Mouse (Mus musculus) bone marrow macrophage, adult 2 months (primary cell): ENCODE measurements at regions not wholly inside any gene's neighbourhood (a gene's known extent, or its start where the extent isn't known, plus 50 kb on each side); places are given as distances from the start of the nearest gene placed in this dataset.

ENCODE experiments used
- H3K27ac ChIP-seq: 2 replicates; pipeline ENCODE4 v1.5.1; 2012; ENCODE audit warnings: low read depth, low read length; ENCODE audit not compliant: insufficient read depth
- H3K4me1 ChIP-seq: 2 replicates; pipeline ENCODE4 v1.6.1; 2012; ENCODE audit warnings: low read length; ENCODE audit not compliant: control insufficient read depth, insufficient read depth
- H3K4me3 ChIP-seq: 2 replicates; pipeline ENCODE4 v1.5.1; 2012; ENCODE audit warnings: mild to moderate bottlenecking, low read length, moderate library complexity; ENCODE audit not compliant: insufficient read depth
- CTCF ChIP-seq: IDR thresholded peaks from 2 replicates; pipeline ENCODE4 v1.5.1; 2012; ENCODE audit warnings: low read depth, mild to moderate bottlenecking, low read length, moderate library complexity
- POLR2A ChIP-seq: IDR thresholded peaks from 2 replicates; pipeline ENCODE4 v1.6.1; 2012; ENCODE audit warnings: mild to moderate bottlenecking, low read depth, low read length, borderline replicate concordance

DNA sequence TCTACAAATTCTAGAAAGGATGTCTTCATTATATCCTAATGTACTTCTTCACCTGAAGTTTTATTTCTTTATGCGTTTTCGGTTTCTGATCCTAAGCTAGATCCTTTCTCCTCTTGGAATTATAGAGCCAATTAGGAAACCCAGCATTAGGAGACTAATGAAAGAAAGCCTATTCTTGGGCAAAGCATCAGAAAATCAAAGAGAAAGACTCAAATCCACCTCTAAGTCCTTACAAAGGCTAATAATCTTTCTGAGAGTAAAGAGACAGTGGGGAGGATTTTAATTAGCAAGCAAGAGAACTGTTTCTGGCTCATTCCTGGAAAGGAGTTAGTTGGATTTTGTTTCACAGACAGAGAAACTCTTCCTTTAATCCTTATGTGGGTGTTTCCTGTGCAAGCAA lies 136.3 kb upstream of the Vegfc start:
- Histone ChIP-seq H3K4me3 (no peak overlapping the region), H3K4me1 (no peaks in the 10 kb centered on the region), H3K27ac (no peak overlapping the region)
- TF ChIP-seq POLR2A (no peak), CTCF (no peak)

DNA sequence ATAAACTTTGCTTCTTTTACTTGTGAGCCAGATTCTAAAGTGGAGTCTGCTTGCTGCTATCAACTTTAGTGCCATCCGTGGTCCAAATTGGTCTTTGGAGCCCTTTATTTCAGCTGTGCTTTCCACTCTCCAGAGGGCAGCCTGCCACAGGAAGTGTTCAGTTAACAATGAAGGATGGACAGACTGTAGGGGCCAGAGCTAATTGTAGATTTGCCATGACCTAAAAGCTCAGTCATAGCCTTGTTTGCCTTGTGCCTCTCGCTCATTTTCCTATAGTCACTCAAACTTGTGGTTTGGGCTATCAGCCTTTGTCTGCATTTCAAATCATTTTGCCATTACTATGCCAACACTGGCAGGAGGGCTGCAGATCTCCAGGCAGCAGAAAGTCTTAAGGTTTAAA lies 131.8 kb upstream of the Vegfc start:
- Histone ChIP-seq H3K4me3 (no peak overlapping the region), H3K4me1 (peaks cover 4% of the 10 kb centered on the region)
- TF ChIP-seq POLR2A = no peak
- TF ChIP-seq CTCF = no peak

DNA sequence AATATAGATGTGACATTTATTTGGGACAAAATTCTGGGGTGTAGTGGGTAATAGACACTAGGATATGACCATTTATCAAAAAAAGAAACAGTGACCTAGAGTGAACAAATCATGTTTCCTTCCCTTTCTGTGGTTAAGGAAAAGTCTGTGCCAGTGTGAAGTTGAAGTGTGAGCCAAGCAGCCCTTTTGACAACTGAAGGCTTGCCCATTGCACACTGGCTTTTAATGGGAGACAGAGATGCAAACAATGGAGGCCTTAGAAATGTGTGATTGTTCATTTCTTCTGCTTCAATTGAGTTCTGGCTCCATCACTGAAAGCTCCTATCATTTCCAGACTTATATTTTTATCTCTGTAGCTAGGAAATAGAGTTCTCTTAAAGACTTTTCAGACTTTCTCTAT lies 130.0 kb upstream of the Vegfc start:
- Histone ChIP-seq H3K4me1 (peaks cover 4% of the 10 kb centered on the region), H3K27ac (no peak overlapping the region), H3K4me3 (no peak overlapping the region)
- TF ChIP-seq POLR2A (no peak), CTCF (no peak)

More for the DNA sequence above, 131.8 kb upstream of the Vegfc start:
- H3K27ac ChIP-seq = no peak overlapping the region

DNA sequence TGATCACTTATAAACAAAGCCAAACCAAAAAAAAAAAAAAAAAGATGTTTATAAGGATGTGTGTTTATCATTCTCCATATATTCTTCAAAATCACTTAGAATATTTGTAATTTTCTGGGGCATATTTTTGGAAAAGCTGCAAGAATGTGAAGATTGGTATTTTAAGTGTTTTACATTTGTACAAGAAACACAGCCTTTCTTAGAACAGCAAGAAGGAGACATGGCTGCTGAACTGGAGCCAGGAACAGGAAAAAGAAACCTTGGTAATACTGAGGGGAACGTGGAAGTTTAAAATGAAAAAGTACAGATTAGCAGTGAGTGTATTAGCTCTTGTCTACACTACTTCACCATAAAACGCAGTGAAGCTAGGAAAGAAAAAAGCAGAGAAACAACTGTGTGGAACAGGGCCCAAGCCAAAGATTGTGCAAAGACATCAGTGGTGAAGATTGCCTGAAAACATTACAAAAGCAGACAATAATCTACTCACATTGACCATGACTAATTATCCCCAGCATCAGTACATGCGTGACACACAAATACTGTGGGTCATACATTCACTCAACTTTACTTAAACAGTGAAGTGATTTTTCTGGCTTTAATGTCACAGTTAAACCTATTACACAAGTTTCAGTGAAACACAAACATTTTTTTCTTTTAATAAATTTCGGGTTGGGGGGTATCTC lies 122.8 kb upstream of the Vegfc start:
- TF ChIP-seq POLR2A (no peak), CTCF (no peak)
- Histone ChIP-seq H3K27ac (no peak overlapping the region), H3K4me3 (no peak overlapping the region), H3K4me1 (no peaks in the 10 kb centered on the region)

DNA sequence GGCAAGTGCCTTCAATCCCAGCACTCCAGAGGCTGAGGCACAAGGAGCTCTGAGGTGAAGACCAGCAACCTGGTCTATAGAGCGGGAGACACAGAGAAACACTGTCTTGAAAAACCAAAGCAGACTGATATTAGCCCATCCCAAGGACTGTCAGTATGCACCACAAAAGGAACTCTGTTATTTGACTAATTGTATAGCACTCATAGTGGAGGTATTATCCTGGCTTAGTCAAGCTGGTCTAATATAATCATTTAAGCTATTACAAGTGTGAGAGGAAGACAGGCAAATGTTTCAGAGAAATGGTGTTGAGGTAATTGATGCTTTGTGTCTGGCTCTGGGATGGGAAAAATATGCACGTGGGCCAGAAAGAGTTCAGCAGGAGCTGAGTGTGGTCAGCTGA lies 121.3 kb upstream of the Vegfc start:
- TF ChIP-seq POLR2A = no peak
- H3K4me1 ChIP-seq = no peaks in the 10 kb centered on the region

DNA sequence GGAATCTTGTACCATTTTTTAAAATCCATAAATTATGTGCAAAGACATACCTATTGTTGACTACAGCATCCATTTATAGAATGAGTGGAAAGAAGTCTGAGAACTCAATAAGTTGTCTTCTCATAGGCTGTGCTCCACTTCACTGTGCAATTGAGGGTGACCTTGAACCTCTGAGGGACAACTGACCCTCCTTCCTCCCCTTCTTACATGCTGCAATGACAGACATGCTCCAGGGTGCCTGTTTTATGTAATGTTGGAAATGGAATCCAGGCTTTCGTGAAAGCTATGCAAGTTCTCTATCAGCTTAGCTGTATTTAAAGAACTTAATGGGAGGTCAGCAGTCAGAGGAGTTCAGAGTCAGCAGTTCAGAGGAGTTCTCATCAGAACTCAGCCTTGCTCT lies 118.9 kb upstream of the Vegfc start:
- H3K4me1 ChIP-seq = peaks cover 2% of the 10 kb centered on the region; the same call in 1 of the 2 replicates
- no peak overlapping the region for H3K27ac ChIP-seq
- TF ChIP-seq CTCF (no peak), POLR2A (no peak)
- H3K4me3 ChIP-seq = no peak overlapping the region

More for the DNA sequence above, 121.3 kb upstream of the Vegfc start:
- Histone ChIP-seq H3K27ac (no peak overlapping the region), H3K4me3 (no peak overlapping the region)

DNA sequence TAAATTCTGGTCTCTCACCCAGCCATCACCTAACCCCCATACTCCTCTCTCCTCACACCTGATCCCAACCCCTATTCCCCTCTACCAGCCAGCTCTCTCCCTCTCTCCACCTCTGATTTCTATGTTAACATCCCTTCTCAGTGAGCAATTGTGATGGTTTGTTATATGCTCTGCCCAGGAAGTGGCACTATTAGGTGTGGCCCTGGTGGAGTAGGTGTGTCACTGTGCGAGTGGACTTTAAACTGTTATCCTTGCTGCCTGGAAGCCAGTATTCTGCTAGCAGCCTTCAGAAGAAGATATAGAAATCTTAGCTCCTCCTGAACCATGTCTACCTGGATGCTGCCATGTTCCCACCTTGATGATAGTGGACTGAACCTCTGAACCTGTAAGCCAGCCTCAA lies 114.4 kb upstream of the Vegfc start:
- TF ChIP-seq CTCF = no peak
- no peak for TF ChIP-seq POLR2A

DNA sequence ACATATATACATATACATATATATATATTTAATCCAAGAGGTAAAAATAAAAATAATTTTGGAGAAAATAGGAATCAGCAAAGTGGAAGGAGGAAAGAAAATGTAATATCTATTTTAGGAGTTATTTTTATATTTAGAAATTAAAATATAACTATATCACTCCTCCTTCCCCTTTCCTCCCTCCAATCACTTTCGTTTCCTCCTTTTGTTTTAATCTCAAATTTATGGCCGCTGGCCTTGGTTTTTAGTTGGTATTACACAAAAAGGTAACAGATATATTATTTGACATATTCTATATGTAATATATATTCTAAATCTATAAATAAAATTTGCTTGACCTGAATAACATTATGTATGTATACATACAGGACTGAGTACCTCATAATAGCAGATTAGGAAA lies 93.1 kb upstream of the Vegfc start:
- no peak for TF ChIP-seq CTCF
- no peak for TF ChIP-seq POLR2A
- H3K27ac ChIP-seq = peak overlapping the region; percentile 53
- H3K4me1 ChIP-seq = peaks cover 13% of the 10 kb centered on the region
- no peak overlapping the region for H3K4me3 ChIP-seq

More for the DNA sequence above, 114.4 kb upstream of the Vegfc start:
- peaks cover 2% of the 10 kb centered on the region; the same call in 1 of the 2 replicates for H3K4me1 ChIP-seq
- no peak overlapping the region for H3K4me3 ChIP-seq
- H3K27ac ChIP-seq = no peak overlapping the region

DNA sequence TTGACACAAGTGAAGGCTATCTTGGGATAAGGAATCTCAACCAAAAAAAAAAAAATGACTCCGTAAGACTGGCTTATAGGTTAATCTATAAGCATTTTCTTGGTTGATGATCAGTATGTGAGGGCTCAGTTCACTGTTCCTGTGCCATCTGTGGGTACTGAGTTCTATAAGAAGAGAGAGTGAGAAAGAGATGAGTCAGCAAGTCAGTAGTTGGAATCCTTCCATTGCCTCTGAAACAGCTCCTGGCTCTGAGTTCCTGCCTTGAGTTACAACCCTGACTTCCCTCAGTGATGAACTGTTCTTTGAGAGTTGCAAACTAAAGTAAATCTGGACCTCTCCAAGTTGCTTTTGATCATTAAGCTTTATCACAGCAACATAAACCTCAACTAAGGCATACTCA lies 91.7 kb upstream of the Vegfc start:
- Histone ChIP-seq H3K4me1 (peaks cover 13% of the 10 kb centered on the region), H3K27ac (no peak overlapping the region), H3K4me3 (no peak overlapping the region)
- TF ChIP-seq CTCF = no peak
- no peak for TF ChIP-seq POLR2A

DNA sequence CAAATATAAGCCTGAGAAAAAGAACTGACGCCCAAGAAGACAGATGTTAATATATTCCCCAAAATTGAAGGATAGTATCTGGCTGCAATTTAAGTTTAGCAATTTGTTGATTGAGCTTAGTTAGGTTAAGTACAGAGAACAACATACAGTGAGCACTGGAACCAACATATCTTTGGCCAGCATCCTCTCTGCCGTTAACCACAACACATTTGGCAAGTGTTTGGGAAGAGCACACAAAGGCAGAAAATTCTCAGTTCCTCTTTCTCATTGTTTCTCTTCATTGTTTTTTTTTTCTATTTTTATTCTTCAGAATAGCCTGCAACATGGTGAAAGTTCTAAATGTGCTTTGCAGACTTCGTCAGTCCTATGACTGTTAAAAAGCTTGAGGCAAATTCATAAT lies 83.2 kb upstream of the Vegfc start:
- TF ChIP-seq POLR2A (no peak), CTCF (no peak)
- H3K4me1 ChIP-seq = peaks cover 5% of the 10 kb centered on the region
- H3K27ac ChIP-seq = peak overlapping the region; percentile 47; the same call in 1 of the 2 replicates
- H3K4me3 ChIP-seq = no peak overlapping the region

DNA sequence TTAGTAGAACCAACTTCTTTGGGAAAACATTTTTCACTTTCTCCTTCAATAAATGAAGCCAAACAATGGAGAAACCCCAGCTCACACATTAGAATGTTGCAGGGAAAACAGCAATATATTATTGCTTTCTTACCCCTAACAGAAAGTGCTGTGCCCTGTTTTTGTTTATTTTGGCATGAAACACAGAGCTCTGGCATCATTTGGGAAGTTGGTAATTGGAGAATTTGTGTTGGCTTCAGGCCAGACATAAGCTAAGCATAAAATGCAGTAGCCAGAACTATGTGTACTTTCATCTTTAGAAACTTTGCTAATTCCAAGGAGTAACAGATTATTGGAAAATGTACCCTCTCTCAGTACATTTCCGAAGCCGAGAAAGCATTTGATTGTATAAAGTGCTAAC lies 79.9 kb upstream of the Vegfc start:
- TF ChIP-seq CTCF (no peak), POLR2A (no peak)
- H3K27ac ChIP-seq = no peak overlapping the region
- no peak overlapping the region for H3K4me3 ChIP-seq
- peaks cover 5% of the 10 kb centered on the region for H3K4me1 ChIP-seq

DNA sequence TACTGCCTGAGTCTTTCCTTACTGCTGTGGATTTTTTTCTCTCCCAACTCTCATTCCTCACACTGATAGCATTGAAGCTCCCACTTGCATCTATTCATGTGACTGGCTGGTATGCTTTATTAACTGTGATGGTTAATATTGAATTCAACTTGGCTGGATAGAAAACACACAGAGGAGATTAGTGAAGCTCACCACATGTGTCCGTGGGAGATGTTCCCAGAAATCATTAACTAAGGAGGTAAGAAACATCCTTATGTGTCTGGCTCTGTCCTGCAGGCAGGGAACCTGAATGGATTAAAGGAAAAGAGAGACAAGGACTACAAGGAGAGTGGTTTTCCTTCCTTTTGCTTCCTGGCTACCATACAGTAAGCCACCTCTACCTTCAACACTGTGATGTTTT lies 74.5 kb upstream of the Vegfc start:
- Histone ChIP-seq H3K4me3 (no peak overlapping the region), H3K27ac (no peak overlapping the region)
- TF ChIP-seq POLR2A = no peak
- TF ChIP-seq CTCF = no peak

More for the DNA sequence above, 74.5 kb upstream of the Vegfc start:
- H3K4me1 ChIP-seq = no peaks in the 10 kb centered on the region
